Mouse (Mus musculus): ENCODE data around the gene Olfr589. TPM values are rescaled to one million over a fixed set of nuclear protein-coding genes. Genes with fewer than 3 reads are reported as not detected.
"Not testable (repeated sequence)": the region's sequence is repeated elsewhere in the genome, so short reads cannot be mapped to it uniquely, and the experiment has no call there.

The Olfr589 gene
- not detected for total RNA-seq (2021)
- long read RNA-seq, experiment 1 = 0 reads
- long read RNA-seq, experiment 2 = 0 reads

GRCm38 (mm10) chr7:103156256-103156655, at the start of gene Olfr589:
TSS of gene Olfr589 (minus strand) at chr7:103156356.
- intact Hi-C loops (cut with DNase I) = no loop called here

DNA sequence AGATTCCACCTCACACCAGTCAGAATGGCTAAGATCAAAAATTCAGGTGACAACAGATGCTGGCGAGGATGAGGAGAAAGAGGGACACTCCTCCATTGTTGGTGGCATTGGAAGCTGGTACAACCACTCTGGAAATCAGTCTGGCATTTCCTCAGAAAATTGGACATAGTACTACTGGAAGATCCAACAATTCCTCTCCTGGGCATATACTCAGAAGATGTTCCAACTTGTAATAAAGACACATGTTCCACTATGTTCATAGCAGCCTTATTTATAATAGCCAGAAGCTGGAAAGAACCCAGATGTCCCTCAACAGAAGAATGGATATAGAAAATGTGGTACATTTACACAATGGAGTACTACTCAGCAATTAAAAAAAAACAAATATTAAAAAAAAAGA, 28.3 kb upstream of the Olfr589 start, which contains the start of gene Olfr592:
Olfr592 (plus strand) TSS at position 301 of the 400 bp plus-strand sequence.
- intact Hi-C loops (cut with DNase I); DNase-seq (ENCODE audit: low spot score in 2 of 2): not testable (repeated sequence)

More at GRCm38 (mm10) chr7:103156256-103156655, at the start of gene Olfr589:
- DNase-seq (ENCODE audit: low spot score in 2 of 2) = no peak

- DNase-seq (ENCODE audit: low spot score in 2 of 2) = no peak
- intact Hi-C loops (cut with DNase I) = no loop called here
These were observed 22.1 kb upstream of the Olfr589 start, which contains the start of gene Olfr591 for GRCm38 (mm10) chr7:103178240-103178639. TSS of gene Olfr591 (minus strand) at chr7:103178340.

GRCm38 (mm10) chr7:103169697-103170096, 13.5 kb upstream of the Olfr589 start:
- intact Hi-C loops (cut with DNase I) = no loop called here
- DNase-seq (ENCODE audit: low spot score in 2 of 2) = no peak

GRCm38 (mm10) chr7:103140579-103140978, 15.6 kb downstream of the Olfr589 start, which contains the start of gene Olfr588-ps1:
TSS of gene Olfr588-ps1 (plus strand) at chr7:103140879.
- intact Hi-C loops (cut with DNase I) = no loop called here

DNA sequence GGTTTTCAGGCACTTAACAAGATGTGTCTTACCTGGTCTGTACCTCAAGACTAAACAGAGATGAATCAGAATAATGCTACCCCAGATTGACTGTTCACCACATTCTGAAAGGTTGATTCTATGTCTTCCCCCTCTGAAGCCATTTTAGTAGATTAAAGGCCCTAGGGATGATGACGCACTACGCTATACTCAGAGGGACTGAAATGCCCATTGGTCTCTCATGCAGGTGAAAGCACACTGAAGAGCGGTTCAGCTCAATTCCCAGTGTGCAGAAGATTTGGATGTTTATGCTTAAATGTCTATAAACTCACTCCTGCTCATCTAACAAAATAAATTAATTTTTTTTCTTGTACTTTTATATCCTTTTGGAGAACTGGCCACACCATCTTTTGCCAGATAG, 30.6 kb downstream of the Olfr589 start, which contains the start of gene Olfr586:
Olfr586 (minus strand) TSS at position 101 of the 400 bp plus-strand sequence.
- intact Hi-C loops (cut with DNase I) = no loop called here
- no peak for DNase-seq (ENCODE audit: low spot score in 2 of 2)

More at GRCm38 (mm10) chr7:103140579-103140978, 15.6 kb downstream of the Olfr589 start, which contains the start of gene Olfr588-ps1:
- no peak for DNase-seq (ENCODE audit: low spot score in 2 of 2)

GRCm38 (mm10) chr7:103119406-103119805, 36.8 kb downstream of the Olfr589 start:
- intact Hi-C loops (cut with DNase I) = no loop called here
- DNase-seq (ENCODE audit: low spot score in 2 of 2) = peak in 1 of 2 experiments; percentile 6

Other genes starting within 250 kb of the Olfr589 start
- gene Olfr571, start 238.8 kb downstream of the Olfr589 start, total RNA-seq (2021) = not detected
- not detected for gene Olfr572, start 231.9 kb downstream of the Olfr589 start, total RNA-seq (2021)
- gene Olfr573-ps1, start 213.8 kb downstream of the Olfr589 start, total RNA-seq (2021) = not detected
- not detected for gene Olfr574, start 207.9 kb downstream of the Olfr589 start, total RNA-seq (2021)
- gene Olfr575, start 197.6 kb downstream of the Olfr589 start, total RNA-seq (2021) = not detected
- gene Olfr576, start 193.7 kb downstream of the Olfr589 start, total RNA-seq (2021) = not detected
- not detected for gene Olfr577, start 180.4 kb downstream of the Olfr589 start, total RNA-seq (2021)
- gene Olfr578, start 167.0 kb downstream of the Olfr589 start, total RNA-seq (2021) = not detected
- gene Olfr582, start 118.3 kb downstream of the Olfr589 start, total RNA-seq (2021) = not detected
- not detected for gene Olfr583, start 105.1 kb downstream of the Olfr589 start, total RNA-seq (2021)
- gene Olfr584, start 74.5 kb downstream of the Olfr589 start, total RNA-seq (2021) = not detected
- not detected for gene Olfr585, start 58.6 kb downstream of the Olfr589 start, total RNA-seq (2021)
- gene Olfr586, start 30.7 kb downstream of the Olfr589 start, total RNA-seq (2021) = not detected
- not detected for gene Olfr588-ps1, start 15.5 kb downstream of the Olfr589 start, total RNA-seq (2021)
- not detected for gene Olfr591, start 22.0 kb upstream of the Olfr589 start, total RNA-seq (2021)
- gene Olfr592, start 28.4 kb upstream of the Olfr589 start, total RNA-seq (2021) = not detected
- not detected for gene Olfr593, start 55.5 kb upstream of the Olfr589 start, total RNA-seq (2021)
- not detected for gene Olfr594, start 60.6 kb upstream of the Olfr589 start, total RNA-seq (2021)
- gene Usp17ld, start 96.1 kb upstream of the Olfr589 start, total RNA-seq (2021) = not detected
- not detected for gene Olfr596, start 149.3 kb upstream of the Olfr589 start, total RNA-seq (2021)
- not detected for gene Olfr597, start 160.0 kb upstream of the Olfr589 start, total RNA-seq (2021)
- gene Olfr598, start 167.2 kb upstream of the Olfr589 start, total RNA-seq (2021) = not detected
- gene Olfr599, start 179.6 kb upstream of the Olfr589 start, total RNA-seq (2021) = not detected
- not detected for gene Olfr600, start 193.3 kb upstream of the Olfr589 start, total RNA-seq (2021)
- gene Olfr601, start 206.3 kb upstream of the Olfr589 start, total RNA-seq (2021) = not detected
- not detected for gene Olfr603, start 229.8 kb upstream of the Olfr589 start, total RNA-seq (2021)

Data from left cerebral cortex, postnatal 14 days (tissue).